Mouse (Mus musculus) heart, postnatal 0 days (tissue): ENCODE data around the gene Pml. TPM values are rescaled to one million over a fixed set of nuclear protein-coding genes. Genes with fewer than 3 reads are reported as not detected.

Experiments
- ATAC-seq: fragments of 200-750 bp; cut with Nextera tagmentation; 2 replicates; pipeline ENCODE4 v1.8.0; 2017; ENCODE audit warnings: low read depth, moderate number of reproducible peaks, moderate library complexity; ENCODE audit not compliant: insufficient read depth
- DNase-seq: peaks from one replicate; pipeline ENCODE4 v3.0.0-alpha.2; 2016; ENCODE audit warnings: low spot score
- H3K27ac ChIP-seq: fragments of 300-500 bp; sonication (generic); 2 replicates; pipeline ENCODE4 v1.5.1; 2014; ENCODE audit warnings: low read depth, mild to moderate bottlenecking
- H3K27me3 ChIP-seq: fragments of 300-500 bp; sonication (generic); 2 replicates; pipeline ENCODE4 v1.6.1; 2014; ENCODE audit warnings: low read length, mixed read lengths; ENCODE audit not compliant: control insufficient read depth, insufficient read depth
- H3K36me3 ChIP-seq: fragments of 300-500 bp; sonication (generic); replicated peaks from 2 replicates; pipeline ENCODE4 v1.6.1; 2014; ENCODE audit warnings: low read length, mixed read lengths; ENCODE audit not compliant: control insufficient read depth, insufficient read depth
- H3K4me1 ChIP-seq: fragments of 300-500 bp; sonication (generic); 2 replicates; pipeline ENCODE4 v1.6.1; 2014; ENCODE audit warnings: antibody characterized with exemption; ENCODE audit not compliant: control insufficient read depth, insufficient read depth
- H3K4me2 ChIP-seq: fragments of 300-500 bp; sonication (generic); 2 replicates; pipeline ENCODE4 v1.6.1; 2014; ENCODE audit warnings: low read depth, mild to moderate bottlenecking, low read length, moderate library complexity
- H3K4me3 ChIP-seq: fragments of 300-500 bp; sonication (generic); 2 replicates; pipeline ENCODE4 v1.5.1; 2014; ENCODE audit warnings: low read depth, low read length
- H3K9ac ChIP-seq: fragments of 300-500 bp; sonication (generic); replicated peaks from 2 replicates; pipeline ENCODE4 v1.6.1; 2014; ENCODE audit warnings: low read depth, low read length, mixed read lengths
- H3K9me3 ChIP-seq: fragments of 300-500 bp; sonication (generic); replicated peaks from 2 replicates; pipeline ENCODE4 v1.6.1; 2016; ENCODE audit warnings: low read length; ENCODE audit not compliant: control insufficient read depth
- CTCF ChIP-seq: IDR thresholded peaks from 2 replicates; pipeline ENCODE4 v1.5.1; 2016; ENCODE audit warnings: antibody characterized with exemption, control low read depth, low read depth
- EP300 ChIP-seq: IDR thresholded peaks from 2 replicates; pipeline ENCODE4 v1.6.1; 2016; ENCODE audit warnings: antibody characterized with exemption, low read depth
- WGBS: fragments of 180-500 bp; shearing (Covaris S2); extraction: QIAGEN DNeasy Blood & Tissue Kit; methylation state at CpG from one replicate; pipeline ENCODE4 v1.1.7; 2014; 5-methylcytosine and 5-hydroxymethylcytosine counted together
- polyA plus RNA-seq: library from polyadenylated mRNA; unstranded; fragments of >200 nt; fragmentation: Nextera tagmentation; extraction: Ambion mirVana; gene quantifications from 2 replicates; pipeline ENCODE4 v1.2.1, GENCODE M21; 2015
- total RNA-seq: library from RNA; depleted of rRNA; stranded (reverse); fragments of >200 nt; gene quantifications from 2 replicates; pipeline ENCODE4 v1.2.3, GENCODE M21; 2014; ENCODE audit warnings: low replicate concordance

Gene Pml
- total and polyA plus RNA-seq, 2 experiments from 2014 or later = 5.2 to 15.0 TPM

GRCm38 (mm10) chr9:58203516-58204447 is 45.8 kb downstream of the Pml start, which contains the start of the genes Islr and Islr2:
Gene Islr (minus strand): TSS chr9:58204306.
Gene Islr2 (minus strand): TSS chr9:58204319.
- Histone ChIP-seq H3K4me2 (peak within 1 kb of the TSS; percentile 66), H3K27me3 (peaks cover 53% of the 10 kb centered on the region), H3K9ac (no peak within 1 kb of the TSS), H3K4me1 (peaks cover 6% of the 10 kb centered on the region; the same call in 1 of the 2 replicates), H3K27ac (no peak within 1 kb of the TSS), H3K4me3 (peak within 1 kb of the TSS; percentile 47), H3K36me3 (no peaks in the 10 kb centered on the region), H3K9me3 (no peaks in the 10 kb centered on the region)
- WGBS = 4% methylated on average over 42 of the region's 42 CpGs
- TF ChIP-seq EP300 (no peak), CTCF (peak; percentile 53)
- peak; percentile 50 for DNase-seq
- peak; percentile 79 for ATAC-seq

- Histone ChIP-seq H3K9me3 (no peaks in the 10 kb centered on the region), H3K27me3 (peaks cover 63% of the 10 kb centered on the region), H3K4me1 (peaks cover 15% of the 10 kb centered on the region), H3K4me3 (no peak overlapping the region), H3K27ac (no peak overlapping the region), H3K4me2 (no peak overlapping the region), H3K36me3 (no peaks in the 10 kb centered on the region), H3K9ac (no peak overlapping the region)
- DNase-seq (no peak), ATAC-seq (no peak)
- 7% methylated on average over 14 of the region's 14 CpGs for WGBS
- no peak for TF ChIP-seq EP300
- TF ChIP-seq CTCF = no peak
Observed at GRCm38 (mm10) chr9:58202676-58203453, 46.7 kb downstream of the Pml start.

GRCm38 (mm10) chr9:58201861-58202549 is 47.6 kb downstream of the Pml start:
- WGBS = 2% methylated on average over 37 of the region's 37 CpGs
- Histone ChIP-seq H3K9me3 (no peaks in the 10 kb centered on the region), H3K4me2 (no peak overlapping the region), H3K9ac (no peak overlapping the region), H3K4me3 (no peak overlapping the region), H3K4me1 (peaks cover 19% of the 10 kb centered on the region), H3K27ac (no peak overlapping the region), H3K36me3 (no peaks in the 10 kb centered on the region), H3K27me3 (peaks cover 71% of the 10 kb centered on the region)
- TF ChIP-seq EP300 (no peak), CTCF (no peak)
- DNase-seq (no peak), ATAC-seq (no peak)

GRCm38 (mm10) chr9:58201091-58201842 is 48.3 kb downstream of the Pml start:
- Histone ChIP-seq H3K27me3 (peaks cover 79% of the 10 kb centered on the region), H3K36me3 (no peaks in the 10 kb centered on the region), H3K4me2 (no peak overlapping the region), H3K9ac (no peak overlapping the region), H3K4me3 (no peak overlapping the region), H3K9me3 (no peaks in the 10 kb centered on the region), H3K4me1 (peaks cover 19% of the 10 kb centered on the region), H3K27ac (no peak overlapping the region)
- TF ChIP-seq EP300 (no peak), CTCF (no peak)
- no peak for ATAC-seq
- no peak for DNase-seq
- 3% methylated on average over 24 of the region's 24 CpGs for WGBS
